Mouse (Mus musculus) midbrain, embryonic 15.5 days (tissue): Measurements from ENCODE around the gene Slc26a6. TPM values are rescaled to one million over a fixed set of nuclear protein-coding genes. Genes with fewer than 3 reads are reported as not detected.
A peak's percentile ranks its signal among the peaks of the same experiment; 100 is the strongest.

Experiments
- ATAC-seq: fragments of 200-750 bp; cut with Nextera tagmentation; replicated peaks from 2 replicates; pipeline ENCODE4 v1.8.0; 2017; ENCODE audit warnings: moderate TSS enrichment
- H3K27ac ChIP-seq: fragments of 300-500 bp; sonication (generic); 2 replicates; pipeline ENCODE4 v1.5.1; 2015; ENCODE audit warnings: mild to moderate bottlenecking, inconsistent platforms
- H3K27me3 ChIP-seq: fragments of 300-500 bp; sonication (generic); replicated peaks from 2 replicates; pipeline ENCODE4 v1.6.1; 2015; ENCODE audit warnings: inconsistent platforms
- H3K36me3 ChIP-seq: fragments of 300-500 bp; sonication (generic); replicated peaks from 2 replicates; pipeline ENCODE4 v1.6.1; 2015; ENCODE audit warnings: inconsistent platforms
- H3K4me1 ChIP-seq: fragments of 300-500 bp; sonication (generic); 2 replicates; pipeline ENCODE4 v1.6.1; 2015; ENCODE audit warnings: inconsistent platforms
- H3K4me2 ChIP-seq: fragments of 300-500 bp; sonication (generic); 2 replicates; pipeline ENCODE4 v1.6.1; 2015; ENCODE audit warnings: inconsistent platforms, mild to moderate bottlenecking, moderate library complexity
- H3K4me3 ChIP-seq: fragments of 300-500 bp; sonication (generic); 2 replicates; pipeline ENCODE4 v1.5.1; 2015; ENCODE audit warnings: mild to moderate bottlenecking, inconsistent platforms
- H3K9ac ChIP-seq: fragments of 300-500 bp; sonication (generic); 2 replicates; pipeline ENCODE4 v1.6.1; 2015; ENCODE audit warnings: mild to moderate bottlenecking, inconsistent platforms
- H3K9me3 ChIP-seq: fragments of 300-500 bp; sonication (generic); 2 replicates; pipeline ENCODE4 v1.6.1; 2016; ENCODE audit warnings: inconsistent platforms
- WGBS: fragments of 180-500 bp; shearing (Covaris S2); methylation state at CpG from one replicate; pipeline ENCODE4 v1.1.7; 2015; ENCODE audit warnings: mixed read lengths; 5-methylcytosine and 5-hydroxymethylcytosine counted together
- polyA plus RNA-seq: library from polyadenylated mRNA; unstranded; fragments of >200 nt; fragmentation: Nextera tagmentation; extraction: Ambion mirVana; gene quantifications from 2 replicates; pipeline ENCODE4 v1.2.1, GENCODE M21; 2015

Slc26a6 gene
- 16.7 and 17.8 TPM in 2 replicates for polyA plus RNA-seq

GRCm38 (mm10) chr9:108852976-108853375 lies at the start of gene Slc26a6:
Gene Slc26a6, plus strand, starts transcription at chr9:108853283.
- Histone ChIP-seq H3K9me3 (no peaks in the 10 kb centered on the region), H3K9ac (peak within 1 kb of the TSS; percentile 71), H3K4me3 (peak within 1 kb of the TSS; percentile 83), H3K4me1 (peaks cover 19% of the 10 kb centered on the region), H3K27ac (peak within 1 kb of the TSS; percentile 81), H3K27me3 (0 out of 2 replicates have a peak, but pooled peaks cover 4% of the 10 kb centered on the region), H3K36me3 (peaks cover 23% of the 10 kb centered on the region), H3K4me2 (peak within 1 kb of the TSS; percentile 94)
- ATAC-seq = no peak
- WGBS = 91% methylated on average over 3 of the region's 3 CpGs

- Histone ChIP-seq H3K4me3 (no peak overlapping the region), H3K4me2 (no peak overlapping the region), H3K9me3 (no peaks in the 10 kb centered on the region), H3K36me3 (peaks cover 50% of the 10 kb centered on the region), H3K27ac (no peak overlapping the region), H3K27me3 (no peaks in the 10 kb centered on the region), H3K9ac (no peak overlapping the region), H3K4me1 (peaks cover 15% of the 10 kb centered on the region)
- 91% methylated on average over 8 of the region's 8 CpGs for WGBS
- no peak for ATAC-seq
Observed at GRCm38 (mm10) chr9:108805768-108806167, 47.3 kb upstream of the Slc26a6 start.

- Histone ChIP-seq H3K36me3 (peaks cover 48% of the 10 kb centered on the region), H3K9ac (no peak overlapping the region), H3K27ac (no peak overlapping the region), H3K4me3 (no peak overlapping the region), H3K27me3 (no peaks in the 10 kb centered on the region), H3K4me1 (peaks cover 18% of the 10 kb centered on the region), H3K9me3 (no peaks in the 10 kb centered on the region), H3K4me2 (no peak overlapping the region)
- no peak for ATAC-seq
Observed at GRCm38 (mm10) chr9:108806379-108806778, 46.7 kb upstream of the Slc26a6 start.

GRCm38 (mm10) chr9:108806831-108807230 lies 46.3 kb upstream of the Slc26a6 start:
- Histone ChIP-seq H3K27me3 (no peaks in the 10 kb centered on the region), H3K4me2 (no peak overlapping the region), H3K4me3 (no peak overlapping the region), H3K36me3 (peaks cover 51% of the 10 kb centered on the region), H3K27ac (0 out of 2 replicates have a peak overlapping the region, but pooled peaks have one; percentile 25), H3K4me1 (peaks cover 18% of the 10 kb centered on the region), H3K9me3 (no peaks in the 10 kb centered on the region), H3K9ac (no peak overlapping the region)
- no peak for ATAC-seq
- 82% methylated on average over 1 of the region's 1 CpGs for WGBS

- Histone ChIP-seq H3K27ac (0 out of 2 replicates have a peak overlapping the region, but pooled peaks have one; percentile 79), H3K4me2 (no peak overlapping the region), H3K4me3 (peak overlapping the region; percentile 72; the same call in 1 of the 2 replicates), H3K9me3 (no peaks in the 10 kb centered on the region), H3K27me3 (no peaks in the 10 kb centered on the region), H3K4me1 (peaks cover 18% of the 10 kb centered on the region), H3K9ac (no peak overlapping the region), H3K36me3 (peaks cover 48% of the 10 kb centered on the region)
- 74% methylated on average over 5 of the region's 5 CpGs for WGBS
- ATAC-seq = peak; percentile 37
Observed at GRCm38 (mm10) chr9:108807674-108808073, 45.4 kb upstream of the Slc26a6 start.

GRCm38 (mm10) chr9:108808163-108808665 lies 44.9 kb upstream of the Slc26a6 start, which contains the start of gene Nckipsd:
Gene Nckipsd, plus strand, starts transcription at chr9:108808368.
- Histone ChIP-seq H3K4me3 (peak within 1 kb of the TSS; percentile 72), H3K9ac (peak within 1 kb of the TSS; percentile 92), H3K9me3 (no peaks in the 10 kb centered on the region), H3K27ac (peak within 1 kb of the TSS; percentile 79), H3K4me2 (peak within 1 kb of the TSS; percentile 90), H3K4me1 (peaks cover 18% of the 10 kb centered on the region), H3K27me3 (no peaks in the 10 kb centered on the region), H3K36me3 (peaks cover 48% of the 10 kb centered on the region)
- under 1% methylated on average over 62 of the region's 62 CpGs for WGBS
- peak; percentile 88 for ATAC-seq

- no peak for ATAC-seq
- no peaks in the 10 kb centered on the region for H3K9me3 ChIP-seq
- H3K4me1 ChIP-seq = peaks cover 18% of the 10 kb centered on the region
- H3K4me3 ChIP-seq = peak overlapping the region; percentile 72
- H3K36me3 ChIP-seq = peaks cover 43% of the 10 kb centered on the region
- peak overlapping the region; percentile 92; the same call in 1 of the 2 replicates for H3K9ac ChIP-seq
- 69% methylated on average over 5 of the region's 5 CpGs for WGBS
- H3K4me2 ChIP-seq = peak overlapping the region; percentile 90
- no peak overlapping the region for H3K27ac ChIP-seq
- H3K27me3 ChIP-seq = no peaks in the 10 kb centered on the region
Observed at GRCm38 (mm10) chr9:108809188-108809587, 43.9 kb upstream of the Slc26a6 start.

GRCm38 (mm10) chr9:108809723-108810122 lies 43.4 kb upstream of the Slc26a6 start:
- no peak overlapping the region for H3K9ac ChIP-seq
- H3K27me3 ChIP-seq = no peaks in the 10 kb centered on the region
- 87% methylated on average over 6 of the region's 6 CpGs for WGBS
- no peak overlapping the region for H3K4me3 ChIP-seq
- peaks cover 18% of the 10 kb centered on the region for H3K4me1 ChIP-seq
- no peak for ATAC-seq
- no peaks in the 10 kb centered on the region for H3K9me3 ChIP-seq
- H3K36me3 ChIP-seq = peaks cover 43% of the 10 kb centered on the region
- H3K4me2 ChIP-seq = peak overlapping the region; percentile 90
- no peak overlapping the region for H3K27ac ChIP-seq

- Histone ChIP-seq H3K27ac (no peak overlapping the region), H3K9ac (no peak overlapping the region), H3K4me2 (no peak overlapping the region), H3K36me3 (peaks cover 44% of the 10 kb centered on the region), H3K4me3 (no peak overlapping the region), H3K27me3 (no peaks in the 10 kb centered on the region), H3K4me1 (peaks cover 18% of the 10 kb centered on the region), H3K9me3 (no peaks in the 10 kb centered on the region)
- ATAC-seq = no peak
- WGBS = 84% methylated on average over 5 of the region's 5 CpGs
Observed at GRCm38 (mm10) chr9:108810516-108810915, 42.6 kb upstream of the Slc26a6 start.

GRCm38 (mm10) chr9:108815557-108815956 lies 37.5 kb upstream of the Slc26a6 start:
- Histone ChIP-seq H3K4me1 (0 out of 2 replicates have a peak, but pooled peaks cover 3% of the 10 kb centered on the region), H3K27ac (no peak overlapping the region), H3K9me3 (no peaks in the 10 kb centered on the region), H3K36me3 (peaks cover 43% of the 10 kb centered on the region), H3K9ac (no peak overlapping the region), H3K4me3 (no peak overlapping the region), H3K27me3 (no peaks in the 10 kb centered on the region), H3K4me2 (no peak overlapping the region)
- WGBS = 92% methylated on average over 7 of the region's 7 CpGs
- no peak for ATAC-seq

- 50% methylated on average over 3 of the region's 3 CpGs for WGBS
- Histone ChIP-seq H3K36me3 (peaks cover 29% of the 10 kb centered on the region), H3K9me3 (no peaks in the 10 kb centered on the region), H3K4me3 (no peak overlapping the region), H3K4me1 (peaks cover 10% of the 10 kb centered on the region), H3K9ac (no peak overlapping the region), H3K4me2 (no peak overlapping the region), H3K27ac (no peak overlapping the region), H3K27me3 (no peaks in the 10 kb centered on the region)
- no peak for ATAC-seq
Observed at GRCm38 (mm10) chr9:108819495-108819894, 33.6 kb upstream of the Slc26a6 start.

- 70% methylated on average over 5 of the region's 5 CpGs for WGBS
- no peak overlapping the region for H3K4me3 ChIP-seq
- H3K27me3 ChIP-seq = no peaks in the 10 kb centered on the region
- no peaks in the 10 kb centered on the region for H3K9me3 ChIP-seq
- no peak overlapping the region for H3K4me2 ChIP-seq
- no peak overlapping the region for H3K27ac ChIP-seq
- peaks cover 23% of the 10 kb centered on the region for H3K36me3 ChIP-seq
- no peak overlapping the region for H3K9ac ChIP-seq
- H3K4me1 ChIP-seq = peaks cover 10% of the 10 kb centered on the region
- ATAC-seq = no peak
Observed at GRCm38 (mm10) chr9:108820077-108820476, 33.0 kb upstream of the Slc26a6 start.

- WGBS = 4% methylated on average over 25 of the region's 25 CpGs
- H3K27ac ChIP-seq = peak overlapping the region; percentile 89
- peak overlapping the region; percentile 91 for H3K4me2 ChIP-seq
- H3K4me1 ChIP-seq = peaks cover 32% of the 10 kb centered on the region
- H3K9me3 ChIP-seq = no peaks in the 10 kb centered on the region
- peaks cover 8% of the 10 kb centered on the region for H3K27me3 ChIP-seq
- H3K36me3 ChIP-seq = peaks cover 13% of the 10 kb centered on the region; the same call in 1 of the 2 replicates
- H3K4me3 ChIP-seq = peak overlapping the region; percentile 68
- H3K9ac ChIP-seq = peak overlapping the region; percentile 47
- ATAC-seq = no peak
Observed at GRCm38 (mm10) chr9:108824144-108824685, 28.9 kb upstream of the Slc26a6 start.
